Mouse (Mus musculus): ENCODE data around the gene Hk1.

DNA sequence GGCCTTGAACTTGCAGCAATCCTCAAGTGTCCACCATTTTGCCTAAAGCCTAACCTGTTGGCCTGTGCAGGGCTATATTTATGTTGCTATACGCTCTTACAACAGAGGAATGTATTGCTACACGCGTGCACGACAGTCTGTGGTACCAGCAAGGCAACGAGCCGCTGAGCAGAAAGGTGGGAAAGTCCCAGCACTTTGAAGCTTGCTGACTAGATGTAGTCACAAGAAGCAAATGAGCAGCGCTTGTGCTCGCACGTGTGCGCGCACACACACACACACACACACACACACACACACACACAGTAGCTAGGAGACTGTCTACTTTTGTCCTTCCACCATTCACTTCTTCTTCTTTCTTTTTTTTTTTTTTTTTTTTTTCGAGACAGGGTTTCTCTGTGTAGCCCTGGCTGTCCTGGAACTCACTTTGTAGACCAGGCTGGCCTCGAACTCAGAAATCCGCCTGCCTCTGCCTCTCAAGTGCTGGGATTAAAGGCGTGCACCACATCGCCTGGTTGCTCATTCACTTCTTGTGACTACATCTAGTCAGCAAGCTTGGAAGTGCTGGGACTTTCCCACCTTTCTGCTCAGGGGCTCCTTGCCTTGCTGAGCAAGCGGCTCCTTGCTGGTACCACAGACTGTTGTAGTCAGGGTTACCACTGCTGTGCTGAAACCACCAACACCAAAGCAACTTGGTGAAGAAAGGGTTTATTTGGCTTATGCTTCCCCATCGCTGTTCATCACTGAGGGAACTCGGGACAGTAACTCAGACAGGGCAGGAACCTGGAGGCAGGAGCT lies 102.0 kb downstream of the Hk1 start:
- TF ChIP-seq POLR2A (IDR thresholded peaks at IDR 0.05; ENCODE audit: borderline replicate concordance, low read depth, low read length) = no peak
- TF ChIP-seq CTCF (IDR thresholded peaks at IDR 0.05; ENCODE audit: low read depth, low read length) = no peak

Measured in bone marrow macrophage, adult 2 months (primary cell).